Mouse (Mus musculus) G1E (cell line): ENCODE results near the gene 5730522E02Rik. TPM values are rescaled to one million over a fixed set of nuclear protein-coding genes. Genes with fewer than 3 reads are reported as not detected.

Experiments used
- ATAC-seq: 2 replicates; pipeline ENCODE4 v1.8.0; 2016; ENCODE audit warnings: mild to moderate bottlenecking; ENCODE audit not compliant: insufficient number of reproducible peaks, poor library complexity, low FRiP score, severe bottlenecking; ENCODE audit errors: extremely low read depth
- DNase-seq: peaks from one replicate; pipeline ENCODE4 v3.0.0; 2012; ENCODE audit warnings: low spot score
- H3K27me3 ChIP-seq: 2 replicates; pipeline ENCODE4 v1.6.1; 2012; ENCODE audit warnings: mild to moderate bottlenecking, low read length, inconsistent platforms; ENCODE audit not compliant: insufficient read depth
- H3K36me3 ChIP-seq: replicated peaks from 2 replicates; pipeline ENCODE3; 2012; ENCODE audit warnings: mild to moderate bottlenecking, inconsistent platforms
- H3K4me1 ChIP-seq: 2 replicates; pipeline ENCODE4 v1.6.1; 2012; ENCODE audit warnings: low read depth, low read length, inconsistent platforms, mixed read lengths; ENCODE audit not compliant: insufficient read depth
- H3K4me3 ChIP-seq: 2 replicates; pipeline ENCODE4 v1.5.1; 2012; ENCODE audit warnings: low read depth, mild to moderate bottlenecking, inconsistent platforms, low read length, moderate library complexity, mixed read lengths
- H3K9me3 ChIP-seq: replicated peaks from 2 replicates; pipeline ENCODE4 v1.6.1; 2012; ENCODE audit warnings: inconsistent platforms
- CTCF ChIP-seq: IDR thresholded peaks from 2 replicates; pipeline ENCODE4 v1.5.1; 2012; ENCODE audit warnings: low read depth, low read length, inconsistent platforms, mixed read lengths
- GATA1 ChIP-seq: IDR thresholded peaks from 2 replicates; pipeline ENCODE4 v1.6.1; 2012; ENCODE audit warnings: borderline replicate concordance, low read length, inconsistent platforms, mixed read lengths
- GATA2 ChIP-seq: IDR thresholded peaks from 2 replicates; pipeline ENCODE4 v1.6.1; 2012; ENCODE audit warnings: low read depth, low read length, inconsistent platforms, borderline replicate concordance
- POLR2AphosphoS5 ChIP-seq: IDR thresholded peaks from 2 replicates; pipeline ENCODE4 v1.6.1; 2012; ENCODE audit warnings: low read depth, low read length, inconsistent platforms; ENCODE audit not compliant: insufficient replicate concordance
- TAL1 ChIP-seq: conservative IDR thresholded peaks from 2 replicates; pipeline ENCODE4 v1.6.1; 2012; ENCODE audit warnings: low read depth, low read length, inconsistent platforms, mixed read lengths
- polyA plus RNA-seq: library from polyadenylated mRNA; stranded (reverse); fragments of >175 nt; gene quantifications from 2 replicates; pipeline ENCODE4 v1.2.3, GENCODE M21; 2012
- total RNA-seq, 2 experiments: library from RNA; stranded (forward) in 1 of 2; stranded (reverse) in 1 of 2; fragments of 200-1000 nt in 1 of 2; fragments of >200 nt in 1 of 2; fragmentation: Nextera tagmentation in 1 of 2; gene quantifications; 2 replicates each; pipeline ENCODE4 v1.2.3; 2014 to 2017

Gene 5730522E02Rik
- total and polyA plus RNA-seq, 3 experiments, result 0.44 TPM; not detected in 2

GRCm38 (mm10) chr11:26167609-26167971, 43.0 kb downstream of the 5730522E02Rik start:
- DNase-seq (no peak), ATAC-seq (no peak)
- Histone ChIP-seq H3K27me3 (no peaks in the 10 kb centered on the region), H3K36me3 (no peaks in the 10 kb centered on the region), H3K4me1 (no peaks in the 10 kb centered on the region), H3K4me3 (no peak overlapping the region), H3K9me3 (no peaks in the 10 kb centered on the region)
- TF ChIP-seq CTCF (no peak), TAL1 (no peak), POLR2AphosphoS5 (no peak)

GRCm38 (mm10) chr11:26166966-26167608, 43.5 kb downstream of the 5730522E02Rik start:
- no peaks in the 10 kb centered on the region for H3K9me3 ChIP-seq
- no peak for ATAC-seq
- no peaks in the 10 kb centered on the region for H3K4me1 ChIP-seq
- no peak for DNase-seq
- H3K27me3 ChIP-seq, result no peaks in the 10 kb centered on the region
- no peak overlapping the region for H3K4me3 ChIP-seq
- H3K36me3 ChIP-seq, result no peaks in the 10 kb centered on the region
- TF ChIP-seq GATA2 (no peak), CTCF (no peak), TAL1 (no peak), POLR2AphosphoS5 (no peak), GATA1 (no peak)

- no peak overlapping the region for H3K4me3 ChIP-seq
- no peak for DNase-seq
- no peaks in the 10 kb centered on the region for H3K36me3 ChIP-seq
- H3K27me3 ChIP-seq, result no peaks in the 10 kb centered on the region
- no peaks in the 10 kb centered on the region for H3K9me3 ChIP-seq
- TF ChIP-seq CTCF (no peak), GATA2 (no peak), GATA1 (no peak), TAL1 (no peak), POLR2AphosphoS5 (no peak)
- no peak for ATAC-seq
- H3K4me1 ChIP-seq, result no peaks in the 10 kb centered on the region
Measured at GRCm38 (mm10) chr11:26164651-26165259, 45.8 kb downstream of the 5730522E02Rik start.

GRCm38 (mm10) chr11:26161354-26161753, 49.2 kb downstream of the 5730522E02Rik start:
- Histone ChIP-seq H3K4me1 (no peaks in the 10 kb centered on the region), H3K27me3 (no peaks in the 10 kb centered on the region), H3K36me3 (no peaks in the 10 kb centered on the region), H3K9me3 (no peaks in the 10 kb centered on the region), H3K4me3 (no peak overlapping the region)
- no peak for ATAC-seq
- no peak for DNase-seq
- TF ChIP-seq CTCF (no peak), GATA2 (no peak), TAL1 (no peak), POLR2AphosphoS5 (no peak), GATA1 (no peak)

GRCm38 (mm10) chr11:26159033-26159432, 51.5 kb downstream of the 5730522E02Rik start:
- no peak for TF ChIP-seq GATA1
- no peak for TF ChIP-seq GATA2
- TF ChIP-seq POLR2AphosphoS5, result no peak
- TF ChIP-seq CTCF, result no peak
- no peak for TF ChIP-seq TAL1
- ATAC-seq, result no peak
- no peak for DNase-seq
- no peaks in the 10 kb centered on the region for H3K36me3 ChIP-seq
- H3K4me1 ChIP-seq, result no peaks in the 10 kb centered on the region
- H3K4me3 ChIP-seq, result no peak overlapping the region
- H3K27me3 ChIP-seq, result no peaks in the 10 kb centered on the region
- H3K9me3 ChIP-seq, result no peaks in the 10 kb centered on the region

DNA sequence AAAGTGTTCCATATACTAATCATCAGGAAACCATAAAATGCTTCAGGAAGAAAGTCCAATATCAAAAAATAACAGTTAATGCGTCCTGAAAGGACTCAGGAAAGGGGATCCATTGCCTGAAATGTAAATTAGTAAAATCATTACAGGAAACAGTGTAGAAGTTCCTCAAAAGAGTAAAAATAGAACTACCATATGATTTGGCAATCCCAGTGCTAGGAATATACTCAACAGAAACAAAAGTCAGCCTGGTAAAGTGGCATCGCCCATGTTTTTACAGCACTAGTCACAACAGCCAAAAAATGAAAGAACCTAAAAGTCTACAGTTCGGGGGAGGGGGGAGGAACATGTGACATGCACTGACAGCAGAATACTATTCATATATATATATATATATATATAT, 70.5 kb downstream of the 5730522E02Rik start:
- Histone ChIP-seq H3K4me1 (no peaks in the 10 kb centered on the region), H3K4me3 (no peak overlapping the region), H3K27me3 (no peaks in the 10 kb centered on the region), H3K9me3 (no peaks in the 10 kb centered on the region), H3K36me3 (no peaks in the 10 kb centered on the region)
- TF ChIP-seq CTCF (no peak), GATA1 (no peak), POLR2AphosphoS5 (no peak), GATA2 (no peak), TAL1 (no peak)
- ATAC-seq (no peak), DNase-seq (no peak)
